Mouse (Mus musculus) v-Abl transformed pro-B cells (cell line): ENCODE data around the gene Alpk3.

Source experiments
- in situ Hi-C, 2 experiments: fragments of 400-800 bp; cut with MboI; formaldehyde crosslinking; loops; one replicate each; pipeline ENCODE4 v1.15.1; 2025; ENCODE audit not compliant: unreplicated experiment in 2 of 2

The Alpk3 gene

GRCm38 (mm10) chr7:81121099-81121498 is 63.7 kb downstream of the Alpk3 start:
- in situ Hi-C loops: loop anchor here in 1 of 2 experiments (25.0 kb wide), 1 partner anchor 1284 kb away; no protein-coding TSS in a partner anchor

- in situ Hi-C loops: loop anchor here in 1 of 2 experiments (25.0 kb wide), 1 partner anchor 1286 kb away; no protein-coding TSS in a partner anchor
Observed at GRCm38 (mm10) chr7:81122808-81123207, 65.4 kb downstream of the Alpk3 start.

- in situ Hi-C loops: loop anchor here in 1 of 2 experiments (25.0 kb wide), 1 partner anchor 1286 kb away; no protein-coding TSS in a partner anchor
Observed at GRCm38 (mm10) chr7:81123553-81123952, 66.2 kb downstream of the Alpk3 start.

- in situ Hi-C loops: loop anchor here in 1 of 2 experiments (25.0 kb wide), 2 partner anchors 1162 to 1287 kb away; no protein-coding TSS in a partner anchor
Observed at GRCm38 (mm10) chr7:81124773-81125172, 67.4 kb downstream of the Alpk3 start.

- in situ Hi-C loops: loop anchor here in 1 of 2 experiments (25.0 kb wide), 1 partner anchor 1163 kb away; no protein-coding TSS in a partner anchor
Observed at GRCm38 (mm10) chr7:81125215-81126175, 68.1 kb downstream of the Alpk3 start.

GRCm38 (mm10) chr7:81131864-81132263 is 74.5 kb downstream of the Alpk3 start:
- in situ Hi-C loops: loop anchor here (10.0 to 25.0 kb wide), 2 partner anchors 57 to 1170 kb away; no protein-coding TSS in a partner anchor

- in situ Hi-C loops: loop anchor here (10.0 to 25.0 kb wide), 2 partner anchors 58 to 1171 kb away; no protein-coding TSS in a partner anchor
Observed at GRCm38 (mm10) chr7:81132851-81133279, 75.5 kb downstream of the Alpk3 start.

- in situ Hi-C loops: loop anchor here (10.0 to 25.0 kb wide), 2 partner anchors 59 to 1171 kb away; no protein-coding TSS in a partner anchor
Observed at GRCm38 (mm10) chr7:81133416-81133815, 76.0 kb downstream of the Alpk3 start.

- in situ Hi-C loops: loop anchor here (10.0 to 25.0 kb wide), 2 partner anchors 59 to 1172 kb away; no protein-coding TSS in a partner anchor
Observed at GRCm38 (mm10) chr7:81133941-81134340, 76.5 kb downstream of the Alpk3 start.

- in situ Hi-C loops: loop anchor here (10.0 to 25.0 kb wide), 2 partner anchors 60 to 1172 kb away; no protein-coding TSS in a partner anchor
Observed at GRCm38 (mm10) chr7:81134614-81135067, 77.2 kb downstream of the Alpk3 start.

GRCm38 (mm10) chr7:81137292-81137691 is 79.9 kb downstream of the Alpk3 start:
- in situ Hi-C loops: loop anchor here (10.0 to 25.0 kb wide), 2 partner anchors 62 to 1175 kb away; no protein-coding TSS in a partner anchor

- in situ Hi-C loops: loop anchor here (10.0 to 25.0 kb wide), 2 partner anchors 64 to 1177 kb away; no protein-coding TSS in a partner anchor
Observed at GRCm38 (mm10) chr7:81139100-81139499, 81.7 kb downstream of the Alpk3 start.

GRCm38 (mm10) chr7:81139671-81140404 is 82.4 kb downstream of the Alpk3 start:
- in situ Hi-C loops: loop anchor here (10.0 to 25.0 kb wide), 2 partner anchors 65 to 1178 kb away; no protein-coding TSS in a partner anchor

GRCm38 (mm10) chr7:81141541-81141940 is 84.1 kb downstream of the Alpk3 start:
- in situ Hi-C loops: loop anchor here in 1 of 2 experiments (25.0 kb wide), 1 partner anchor 1179 kb away; no protein-coding TSS in a partner anchor

- in situ Hi-C loops: loop anchor here in 1 of 2 experiments (25.0 kb wide), 1 partner anchor 1181 kb away; no protein-coding TSS in a partner anchor
Observed at GRCm38 (mm10) chr7:81143056-81143455, 85.7 kb downstream of the Alpk3 start.

- in situ Hi-C loops: loop anchor here (5.0 to 25.0 kb wide), 10 partner anchors 82 to 1187 kb away; partner anchors contain the start of genes 3110040N11Rik (in 1 of the 2), Fsd2 (in 1 of the 2), Ramac (in 1 of the 2) and Whamm (in 1 of the 2)
Observed at GRCm38 (mm10) chr7:81149759-81150158, 92.4 kb downstream of the Alpk3 start.

GRCm38 (mm10) chr7:81151216-81151615 is 93.8 kb downstream of the Alpk3 start:
- in situ Hi-C loops: loop anchor here (5.0 to 25.0 kb wide), 9 partner anchors 84 to 1111 kb away; partner anchors contain the start of genes 3110040N11Rik (in 1 of the 2), Fsd2 (in 1 of the 2), Ramac (in 1 of the 2) and Whamm (in 1 of the 2)

- in situ Hi-C loops: loop anchor here (5.0 to 25.0 kb wide), 9 partner anchors 85 to 1110 kb away; partner anchors contain the start of genes 3110040N11Rik (in 1 of the 2), Fsd2 (in 1 of the 2), Ramac (in 1 of the 2) and Whamm (in 1 of the 2)
Observed at GRCm38 (mm10) chr7:81152306-81152705, 94.9 kb downstream of the Alpk3 start.

GRCm38 (mm10) chr7:81152826-81153225 is 95.4 kb downstream of the Alpk3 start:
- in situ Hi-C loops: loop anchor here (5.0 to 25.0 kb wide), 9 partner anchors 86 to 1109 kb away; partner anchors contain the start of genes 3110040N11Rik (in 1 of the 2), Fsd2 (in 1 of the 2), Ramac (in 1 of the 2) and Whamm (in 1 of the 2)
